Mouse (Mus musculus) neural tube, embryonic 13.5 days (tissue): ENCODE results near the gene March9. TPM values are rescaled to one million over a fixed set of nuclear protein-coding genes. Genes with fewer than 3 reads are reported as not detected.

Experiments
- polyA plus RNA-seq: library from polyadenylated mRNA; unstranded; fragments of >200 nt; fragmentation: Nextera tagmentation; extraction: Ambion mirVana; gene quantifications from 2 replicates; pipeline ENCODE4 v1.2.1, GENCODE M21; 2015

Gene March9
- polyA plus RNA-seq, 1 experiment from 2014 or later, result 6.3 TPM

Other genes starting within 250 kb of the March9 start
- 10.5 and 12.0 TPM in 2 replicates for gene Atp23, start 158.8 kb downstream of the March9 start, polyA plus RNA-seq
- 21.9 and 26.9 TPM in 2 replicates for gene Ctdsp2, start 81.5 kb downstream of the March9 start, polyA plus RNA-seq
- gene Avil, start 59.5 kb downstream of the March9 start, polyA plus RNA-seq, result 23.0 and 36.0 TPM in 2 replicates
- 53.3 and 65.1 TPM in 2 replicates for gene Tsfm, start 29.3 kb downstream of the March9 start, polyA plus RNA-seq
- gene Mettl1, start 18.8 kb downstream of the March9 start, polyA plus RNA-seq, result 22.5 and 25.7 TPM in 2 replicates
- 0.20 and 0.25 TPM in 2 replicates for gene Eef1akmt3, start 18.7 kb downstream of the March9 start, polyA plus RNA-seq
- 0.12 and 0.28 TPM in 2 replicates for gene Cyp27b1, start 11.9 kb downstream of the March9 start, polyA plus RNA-seq
- 1,139 and 1,291 TPM in 2 replicates for gene Cdk4, start 3.4 kb upstream of the March9 start, polyA plus RNA-seq
- gene Tspan31, start 10.1 kb upstream of the March9 start, polyA plus RNA-seq, result 125 and 136 TPM in 2 replicates
- gene Agap2, start 15.1 kb upstream of the March9 start, polyA plus RNA-seq, result 1.9 and 2.3 TPM in 2 replicates
- 146 and 151 TPM in 2 replicates for gene Os9, start 60.9 kb upstream of the March9 start, polyA plus RNA-seq
- gene B4galnt1, start 105.0 kb upstream of the March9 start, polyA plus RNA-seq, result 45.0 and 45.1 TPM in 2 replicates
- 0.83 and 0.93 TPM in 2 replicates for gene Slc26a10, start 120.5 kb upstream of the March9 start, polyA plus RNA-seq
- 38.1 and 42.0 TPM in 2 replicates for gene Arhgef25, start 129.9 kb upstream of the March9 start, polyA plus RNA-seq
- 188 and 221 TPM in 2 replicates for gene Dtx3, start 135.5 kb upstream of the March9 start, polyA plus RNA-seq
- 20.2 and 20.7 TPM in 2 replicates for gene Pip4k2c, start 151.4 kb upstream of the March9 start, polyA plus RNA-seq
- gene Kif5a, start 203.2 kb upstream of the March9 start, polyA plus RNA-seq, result 102 and 104 TPM in 2 replicates
- gene Dctn2, start 206.2 kb upstream of the March9 start, polyA plus RNA-seq, result 285 and 322 TPM in 2 replicates
- 14.5 and 16.7 TPM in 2 replicates for gene Mbd6, start 228.8 kb upstream of the March9 start, polyA plus RNA-seq